ENCODE assay signal across 21 mouse cellular contexts in genomic region chr17:71191063-71191462, GRCm38 (mm10). TPM values are rescaled to one million over a fixed set of nuclear protein-coding genes. Genes with fewer than 3 reads are reported as not detected.
A peak's percentile ranks its signal among the peaks of the same experiment; 100 is the strongest.
DNase-seq lines count a peak whose midpoint lies in the region; ATAC-seq and TF ChIP-seq lines count a peak whose summit lies in the region.
"Had no signal": no experiment of that assay in that cellular context is flagged by ENCODE, and none has a peak within 500 bp of the region (broad histone marks: within the 10 kb centered on the region; RNA-seq: fewer than 3 reads in every experiment).

No protein-coding gene starts in this region.

- H3K27me3 ChIP-seq in liver, embryonic 16.5 days (ENCODE audit: control insufficient read depth, insufficient read depth, low read depth, low read length), result no peaks in the 10 kb centered on the region
- no peaks in the 10 kb centered on the region for H3K27me3 ChIP-seq in liver, embryonic 11.5 days (replicated peaks; ENCODE audit: control insufficient read depth, insufficient read depth, low read length)
- no peaks in the 10 kb centered on the region for H3K27me3 ChIP-seq in megakaryocyte, embryonic 14.5 days (replicated peaks)
- no peaks in the 10 kb centered on the region for H3K27me3 ChIP-seq in stomach, postnatal 0 days (ENCODE audit: control insufficient read depth, insufficient read depth, low read length)
- H3K27me3 ChIP-seq in forebrain, embryonic 13.5 days, result no peaks in the 10 kb centered on the region
- H3K27me3 ChIP-seq: hindbrain, embryonic 12.5 days had no signal

- H3K36me3 ChIP-seq in liver, embryonic 16.5 days (ENCODE audit: control insufficient read depth, insufficient read depth), result no peaks in the 10 kb centered on the region
- H3K36me3 ChIP-seq in liver, embryonic 11.5 days (ENCODE audit: control insufficient read depth, insufficient read depth, low read length), result no peaks in the 10 kb centered on the region
- peaks cover 28% of the 10 kb centered on the region for H3K36me3 ChIP-seq in megakaryocyte, embryonic 14.5 days (replicated peaks; ENCODE audit: low read length)
- no peaks in the 10 kb centered on the region for H3K36me3 ChIP-seq in macrophage (ENCODE audit: inconsistent target)
- no peaks in the 10 kb centered on the region for H3K36me3 ChIP-seq in stomach, postnatal 0 days (ENCODE audit: control insufficient read depth, insufficient read depth, low read length)
- H3K36me3 ChIP-seq in forebrain, embryonic 13.5 days (ENCODE audit: poor library complexity, severe bottlenecking), result no peaks in the 10 kb centered on the region
- H3K36me3 ChIP-seq: hindbrain, embryonic 12.5 days had no signal

- TF ChIP-seq EP300 in stomach, postnatal 0 days (optimal IDR thresholded peaks at IDR 0.05), result no peak

- 89% methylated on average over 2 of the region's 2 CpGs for WGBS in liver, embryonic 16.5 days (ENCODE audit: insufficient replicate concordance)
- 95% methylated on average over 2 of the region's 2 CpGs for WGBS in liver, embryonic 11.5 days
- 78% methylated on average over 2 of the region's 2 CpGs for WGBS in macrophage (ENCODE audit: missing documents)
- 91% methylated on average over 2 of the region's 2 CpGs for WGBS in stomach, postnatal 0 days
- WGBS in forebrain, embryonic 13.5 days, result 97% methylated on average over 2 of the region's 2 CpGs

- H3K27ac ChIP-seq in liver, embryonic 16.5 days (ENCODE audit: low read length), result no peak overlapping the region
- no peak overlapping the region for H3K27ac ChIP-seq in liver, embryonic 11.5 days (ENCODE audit: low read depth, low read length)
- 0 out of 2 replicates have a peak overlapping the region, but pooled peaks have one; percentile 2 for H3K27ac ChIP-seq in macrophage
- no peak overlapping the region for H3K27ac ChIP-seq in stomach, postnatal 0 days (replicated peaks)
- H3K27ac ChIP-seq in forebrain, embryonic 13.5 days, result no peak overlapping the region
- H3K27ac ChIP-seq: forebrain, embryonic 10.5 days; gastrocnemius, adult 2 months; hindbrain, embryonic 12.5 days had no signal

- intact Hi-C loops in left cerebral cortex, postnatal 36 days (cut with DNase I), result no loop called here

- TF ChIP-seq CTCF in stomach, postnatal 0 days (IDR thresholded peaks at IDR 0.05; ENCODE audit: low read depth), result no peak

- H3K9me3 ChIP-seq in liver, embryonic 16.5 days (replicated peaks; ENCODE audit: control insufficient read depth, low read length), result no peaks in the 10 kb centered on the region
- no peaks in the 10 kb centered on the region for H3K9me3 ChIP-seq in liver, embryonic 11.5 days (ENCODE audit: control insufficient read depth, low read length)
- H3K9me3 ChIP-seq in megakaryocyte, embryonic 14.5 days, result no peaks in the 10 kb centered on the region
- no peaks in the 10 kb centered on the region for H3K9me3 ChIP-seq in stomach, postnatal 0 days (ENCODE audit: control insufficient read depth, low read length)
- peaks cover 12% of the 10 kb centered on the region for H3K9me3 ChIP-seq in forebrain, embryonic 13.5 days (replicated peaks)

- no peak overlapping the region for H3K9ac ChIP-seq in liver, embryonic 16.5 days (ENCODE audit: low read depth, low read length)
- H3K9ac ChIP-seq in liver, embryonic 11.5 days (ENCODE audit: low read depth, low read length), result no peak overlapping the region
- no peak overlapping the region for H3K9ac ChIP-seq in stomach, postnatal 0 days (ENCODE audit: low read length)
- no peak overlapping the region for H3K9ac ChIP-seq in forebrain, embryonic 13.5 days
- H3K9ac ChIP-seq: forebrain, postnatal 0 days; hindbrain, embryonic 12.5 days had no signal

- H3K4me3 ChIP-seq in liver, embryonic 16.5 days (ENCODE audit: low read depth, low read length), result no peak overlapping the region
- no peak overlapping the region for H3K4me3 ChIP-seq in liver, embryonic 11.5 days (ENCODE audit: low read depth, low read length)
- H3K4me3 ChIP-seq in megakaryocyte, embryonic 14.5 days (replicated peaks), result peak overlapping the region; percentile 76
- no peak overlapping the region; the same call in 1 of the 2 replicates for H3K4me3 ChIP-seq in macrophage (ENCODE audit: inconsistent target)
- no peak overlapping the region for H3K4me3 ChIP-seq in stomach, postnatal 0 days (ENCODE audit: low read depth, low read length)
- no peak overlapping the region for H3K4me3 ChIP-seq in forebrain, embryonic 13.5 days
- H3K4me3 ChIP-seq: forebrain, embryonic 10.5 days; gastrocnemius, adult 2 months; hindbrain, embryonic 12.5 days had no signal

- H3K4me2 ChIP-seq in liver, embryonic 16.5 days (ENCODE audit: low read depth, low read length), result no peak overlapping the region
- no peak overlapping the region for H3K4me2 ChIP-seq in liver, embryonic 11.5 days
- H3K4me2 ChIP-seq in stomach, postnatal 0 days (replicated peaks; ENCODE audit: low read depth), result no peak overlapping the region
- no peak overlapping the region for H3K4me2 ChIP-seq in forebrain, embryonic 13.5 days
- H3K4me2 ChIP-seq: heart, embryonic 11.5 days; hindbrain, embryonic 12.5 days had no signal

- no peak for DNase-seq in liver, embryonic 11.5 days (ENCODE audit: low spot score)
- no peak for DNase-seq in stomach, postnatal 0 days (ENCODE audit: low spot score)
- no peak for DNase-seq in left cerebral cortex, postnatal 36 days (ENCODE audit: low spot score in 2 of 2)
- DNase-seq: adrenal gland, adult 8-10 months; adrenal gland, postnatal 25 days; cerebellum, adult 11-12 months; cerebellum, adult 8-10 months; cerebellum, postnatal 10 days; forebrain, postnatal 0 days; gastrocnemius, adult 2 months; gastrocnemius, postnatal 14 days; heart, adult 11 months had no signal

- ATAC-seq in liver, embryonic 16.5 days (ENCODE audit: low read depth), result 0 out of 2 replicates have a peak, but pooled peaks have one; percentile 30
- no peak for ATAC-seq in liver, embryonic 11.5 days (replicated peaks; ENCODE audit: low FRiP score)
- no peak for ATAC-seq in megakaryocyte, adult 5-6 weeks (ENCODE audit: poor library complexity, severe bottlenecking)
- peak; percentile 27; the same call in 1 of the 2 replicates for ATAC-seq in stomach, postnatal 0 days (ENCODE audit: low FRiP score, low TSS enrichment)
- no peak for ATAC-seq in forebrain, embryonic 13.5 days
- ATAC-seq: forebrain, embryonic 14.5 days; forebrain, postnatal 0 days had no signal

- peaks cover 61% of the 10 kb centered on the region for H3K4me1 ChIP-seq in liver, embryonic 16.5 days (ENCODE audit: control insufficient read depth, low read depth, low read length)
- H3K4me1 ChIP-seq in liver, embryonic 11.5 days (replicated peaks; ENCODE audit: control insufficient read depth, insufficient read depth, low read length), result peaks cover 45% of the 10 kb centered on the region
- peaks cover 92% of the 10 kb centered on the region for H3K4me1 ChIP-seq in megakaryocyte, embryonic 14.5 days
- peaks cover 8% of the 10 kb centered on the region; the same call in 1 of the 2 replicates for H3K4me1 ChIP-seq in stomach, postnatal 0 days (replicated peaks; ENCODE audit: control insufficient read depth, insufficient read depth)
- H3K4me1 ChIP-seq in forebrain, embryonic 13.5 days, result peaks cover 25% of the 10 kb centered on the region

- H3K79me2 ChIP-seq in macrophage (ENCODE audit: inconsistent target), result peaks cover 100% of the 10 kb centered on the region

RNA-seq across cellular contexts. Expression of gene Lpin2, which starts 8.7 kb away (rescaled TPM):
- polyA plus RNA-seq in liver, embryonic 16.5 days (2015; fragmentation: Nextera tagmentation; extraction: Ambion mirVana), result 46.8 and 51.5 TPM in 2 replicates
- 37.7 and 37.9 TPM in 2 replicates for polyA plus RNA-seq in liver, embryonic 11.5 days (2014; fragmentation: Nextera tagmentation; extraction: Ambion mirVana)
- polyA plus RNA-seq in megakaryocyte, embryonic 14.5 days (2012; ENCODE audit: insufficient read depth, low replicate concordance), result 7.6 TPM in 2 replicates
- total RNA-seq in megakaryocyte, adult 5-6 weeks (2015), result 21.7 and 25.3 TPM in 2 replicates
- 31.4 and 38.1 TPM in 2 replicates for total RNA-seq in megakaryocyte, adult 5-6 weeks (2017)
- 1,000 to 10,000 TPM in 5 of 26 experiments, 100 to 1,000 TPM in 21; 253 to 2,419 (median 417) TPM for total RNA-seq in macrophage (2018; cell fraction: chromatin; rRNA removed)
- total RNA-seq in macrophage (2018; cell fraction: cytosol; rRNA removed), result 100 to 1,000 TPM in 4 of 26 experiments, 10 to 100 TPM in 22; 34.6 to 197 (median 49.3) TPM
- 100 to 1,000 TPM; 124 to 913 (median 217) TPM for total RNA-seq in macrophage (2018; cell fraction: nucleus; rRNA removed)
- 40.1 to 42.3 TPM (median 40.3 TPM) in 3 replicates for polyA plus RNA-seq in macrophage (2018)
- polyA plus RNA-seq in stomach, postnatal 0 days (2015; fragmentation: Nextera tagmentation; extraction: Ambion mirVana), result 21.3 and 22.6 TPM in 2 replicates
- 10 to 100 TPM; 74.0 to 89.0 TPM for total RNA-seq in left cerebral cortex, postnatal 36 days (2021)
- polyA plus RNA-seq in forebrain, embryonic 13.5 days (2015; fragmentation: Nextera tagmentation; extraction: Ambion mirVana), result 34.1 and 37.5 TPM in 2 replicates

Comparison
In these comparisons a context has a peak if more than half of its experiments do, and no peak if none do; other contexts are left out.
1. ATAC-seq: peak in liver, embryonic 16.5 days (single experiment) and stomach, postnatal 0 days (single experiment); none in liver, embryonic 11.5 days (single experiment), megakaryocyte, adult 5-6 weeks (single experiment) and forebrain, embryonic 13.5 days (single experiment).